Mouse (Mus musculus): ENCODE results near the gene Cpa1.

The Cpa1 gene

DNA sequence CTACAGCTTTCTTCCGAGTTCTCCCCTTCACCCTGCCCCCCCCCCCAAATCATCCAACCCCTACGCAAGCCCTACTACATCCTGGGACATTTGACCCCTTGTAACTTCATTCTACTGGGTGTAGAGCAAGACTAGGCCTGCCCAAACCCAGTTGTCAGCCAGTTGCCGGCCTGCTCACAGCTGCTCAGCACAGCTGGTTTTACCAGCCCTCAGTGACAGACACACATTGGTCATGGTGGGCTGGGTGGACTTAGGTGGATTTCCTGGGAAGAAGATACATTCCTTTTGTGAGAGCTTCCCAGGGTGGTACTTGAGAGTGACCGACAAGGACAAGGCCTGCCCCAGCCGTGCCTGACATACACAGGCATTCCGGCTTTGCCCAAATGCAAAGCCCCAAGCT is 18.0 kb upstream of the Cpa1 start:
- no peak for DNase-seq (ENCODE audit: low spot score in 2 of 2)

DNA sequence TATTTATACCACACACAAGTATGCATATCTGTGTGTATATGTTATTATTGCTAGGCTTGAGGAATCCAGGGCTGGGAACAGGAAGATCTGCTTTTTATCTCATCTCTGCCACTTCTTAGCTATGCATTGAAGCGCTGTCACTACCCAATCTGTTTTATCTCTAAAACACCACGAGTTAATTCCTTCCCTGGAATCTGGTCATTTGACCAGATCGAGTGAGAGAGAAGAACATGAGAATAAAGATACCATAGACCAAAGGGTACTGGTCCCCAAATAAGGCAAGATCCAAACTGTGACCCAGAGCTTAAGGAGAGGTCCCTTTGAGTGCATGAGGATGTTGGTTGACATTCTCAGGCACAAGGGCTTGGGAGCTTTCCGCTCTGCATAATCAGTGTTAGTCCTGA is 17.0 kb upstream of the Cpa1 start:
- no peak for DNase-seq (ENCODE audit: low spot score in 2 of 2)

DNA sequence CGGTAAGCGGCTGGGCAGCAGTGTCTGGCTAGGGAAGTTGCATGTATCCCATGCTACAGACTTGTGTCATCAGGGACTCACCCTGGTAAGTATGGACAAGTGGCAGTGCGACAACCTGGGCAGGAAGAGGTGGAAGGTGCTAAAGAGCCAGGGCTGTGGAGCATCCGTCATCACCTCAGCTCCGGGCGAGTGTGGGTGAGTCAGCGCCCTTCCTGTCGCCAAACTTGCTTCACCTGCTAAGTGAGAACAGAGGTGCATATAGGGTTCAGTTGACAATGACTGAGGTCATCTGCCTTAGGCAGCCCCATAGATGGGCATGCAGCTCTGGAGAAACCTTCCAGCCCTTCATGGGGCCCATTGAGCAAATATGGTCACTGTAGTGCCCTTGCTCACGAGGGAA is 14.3 kb upstream of the Cpa1 start:
- DNase-seq (ENCODE audit: low spot score in 2 of 2) = no peak

DNA sequence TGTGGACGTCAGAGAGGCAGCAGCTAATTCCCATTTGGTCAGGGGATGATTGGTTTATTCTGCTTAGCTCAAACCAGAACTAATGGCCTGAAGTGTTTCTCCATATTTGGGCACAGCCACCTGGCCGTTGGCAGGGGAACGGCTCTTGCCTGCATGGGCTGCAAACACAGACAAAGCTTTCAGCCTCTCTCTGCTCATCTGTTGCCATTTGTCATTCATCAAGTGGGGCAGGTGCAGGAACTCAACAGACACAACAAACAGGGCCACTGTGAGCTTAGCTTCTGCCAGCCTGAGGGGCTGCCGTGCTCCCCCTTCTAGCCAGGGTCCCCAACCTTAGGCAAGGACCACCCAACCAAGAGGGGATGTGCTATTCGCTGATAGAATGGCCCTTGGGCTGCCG is 10.9 kb upstream of the Cpa1 start:
- no peak for DNase-seq (ENCODE audit: low spot score in 2 of 2)

DNA sequence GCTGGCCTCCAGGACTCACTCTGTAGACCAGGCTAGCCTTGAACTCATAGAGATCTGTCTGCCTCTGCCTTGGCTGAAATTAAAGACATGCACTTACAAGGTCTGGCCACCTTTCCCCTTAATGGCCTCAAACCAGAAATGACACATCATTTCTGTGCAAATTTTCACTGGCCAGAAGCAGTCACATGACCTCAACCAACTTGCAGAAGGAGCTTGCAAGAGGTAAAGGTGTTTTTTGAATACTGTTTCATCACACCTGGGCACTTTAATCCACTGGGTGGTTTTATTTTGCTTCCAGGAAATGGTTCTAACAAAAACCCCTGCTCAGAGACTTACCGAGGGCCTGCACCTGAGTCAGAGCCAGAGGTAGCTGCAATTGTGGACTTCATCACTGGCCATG is 9.0 kb upstream of the Cpa1 start:
- DNase-seq (ENCODE audit: low spot score in 2 of 2) = no peak

DNA sequence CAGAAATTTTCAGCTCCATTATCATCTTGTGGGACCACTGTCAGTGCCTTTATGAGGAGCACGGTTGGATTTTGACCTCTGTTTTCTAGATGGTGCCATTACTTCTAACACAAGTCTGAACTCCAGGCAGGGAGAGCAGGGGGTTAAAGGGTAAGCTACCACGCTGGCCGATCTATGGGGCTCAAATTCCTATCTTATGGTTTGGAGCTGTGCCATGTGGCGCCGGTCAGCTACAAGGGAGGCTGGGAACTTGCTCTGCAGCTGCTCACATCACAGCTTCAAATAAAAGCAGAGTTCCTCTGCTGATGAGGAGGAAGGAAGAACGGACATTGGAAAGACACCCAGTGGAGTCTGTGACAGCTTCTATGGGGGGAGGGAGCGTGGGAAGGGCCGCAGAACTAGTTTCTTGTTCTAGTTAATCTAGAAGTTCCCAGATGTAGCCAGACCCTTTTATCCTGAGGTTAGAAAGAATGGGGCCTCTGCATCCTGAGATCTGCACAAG is 3.6 kb upstream of the Cpa1 start:
- DNase-seq (ENCODE audit: low spot score in 2 of 2) = no peak

DNA sequence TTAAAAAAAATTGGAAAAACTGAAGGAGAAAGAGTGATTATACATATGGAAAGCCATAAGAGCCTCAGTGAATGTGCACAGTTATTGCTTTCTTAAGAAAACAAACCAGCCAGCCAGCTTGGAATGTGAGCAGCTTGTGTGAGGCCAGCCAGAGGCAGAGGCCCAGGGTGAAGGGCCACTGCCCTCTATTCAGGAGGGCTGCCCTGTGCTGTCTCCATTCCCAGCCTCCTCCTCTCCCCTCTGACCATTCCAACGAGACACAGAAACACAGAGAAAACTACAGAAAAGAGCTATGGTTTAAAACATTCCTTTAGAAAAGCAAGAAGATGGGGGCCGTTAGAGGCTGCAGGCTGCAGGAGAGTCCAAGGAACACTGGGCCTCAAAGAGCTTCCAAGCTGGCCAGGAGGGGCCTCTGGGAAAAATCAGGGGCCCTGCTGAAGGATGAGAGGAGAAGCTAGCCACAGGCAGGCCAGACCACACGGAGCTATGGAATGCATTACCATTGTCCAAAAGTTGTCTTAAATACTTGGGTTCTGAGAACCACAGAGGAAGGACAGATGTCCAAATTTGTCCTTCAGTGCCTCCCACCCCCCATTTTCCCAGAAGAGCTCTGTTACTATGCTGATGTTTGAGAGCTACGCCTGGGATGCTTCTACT is 2.7 kb upstream of the Cpa1 start:
- no peak for DNase-seq (ENCODE audit: low spot score in 2 of 2)

DNA sequence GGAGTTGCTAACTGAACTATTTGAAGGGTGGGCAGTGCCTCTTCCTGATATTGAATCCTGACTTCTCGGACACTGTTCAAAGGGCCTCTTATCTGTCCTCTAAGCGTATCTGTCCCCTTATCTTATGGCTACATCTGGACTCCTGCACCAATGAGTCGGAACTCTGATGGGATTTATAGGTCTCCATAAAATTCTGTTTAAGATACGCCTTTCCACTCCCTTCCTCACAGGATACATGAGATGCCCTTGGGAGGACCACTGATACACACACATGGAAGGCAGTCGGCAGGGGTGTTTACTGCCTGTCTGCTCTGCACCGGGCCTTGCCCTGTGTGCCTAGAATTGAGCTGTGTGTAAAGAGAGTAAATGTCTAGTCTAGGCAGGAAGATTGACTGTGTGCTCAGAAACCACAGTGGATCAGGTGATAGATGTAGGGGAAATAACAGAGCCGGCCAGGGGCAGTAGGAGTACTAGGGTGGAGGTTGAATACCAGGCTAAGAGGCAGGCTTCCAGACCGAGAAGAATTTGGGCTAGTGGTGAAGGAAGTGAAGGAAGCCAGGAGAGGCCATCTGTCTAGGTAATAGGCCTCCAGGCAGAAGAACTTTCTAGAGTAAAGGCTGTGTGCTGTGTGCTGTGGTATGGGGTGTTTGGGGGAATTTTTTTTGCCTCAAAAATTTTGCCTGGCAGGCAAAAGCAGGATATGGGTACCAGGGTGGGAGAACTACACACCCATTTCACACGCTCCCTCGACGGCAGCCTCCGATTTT is 4.9 kb downstream of the Cpa1 start:
- no peak for DNase-seq (ENCODE audit: low spot score in 2 of 2)

DNA sequence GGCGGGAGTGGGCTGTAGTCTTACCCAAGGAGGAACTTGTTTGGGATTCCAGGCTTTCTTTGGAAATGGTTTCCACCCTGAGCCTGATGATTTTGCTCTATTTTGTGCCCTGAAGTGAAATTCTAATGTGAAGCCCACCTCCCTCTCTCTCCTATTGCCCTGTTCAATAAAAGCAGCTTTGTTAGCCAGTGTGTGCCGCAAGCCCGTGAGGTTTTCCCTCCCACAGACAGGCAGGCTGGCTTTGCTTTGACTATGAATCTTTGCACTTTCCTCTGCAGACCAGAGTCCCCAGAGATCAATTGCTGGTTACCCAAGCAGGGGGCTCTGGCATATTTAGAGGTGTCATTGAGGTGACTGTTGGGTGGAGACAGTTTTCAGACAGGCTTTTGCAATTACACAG is 5.4 kb downstream of the Cpa1 start:
- no peak for DNase-seq (ENCODE audit: low spot score in 2 of 2)

DNA sequence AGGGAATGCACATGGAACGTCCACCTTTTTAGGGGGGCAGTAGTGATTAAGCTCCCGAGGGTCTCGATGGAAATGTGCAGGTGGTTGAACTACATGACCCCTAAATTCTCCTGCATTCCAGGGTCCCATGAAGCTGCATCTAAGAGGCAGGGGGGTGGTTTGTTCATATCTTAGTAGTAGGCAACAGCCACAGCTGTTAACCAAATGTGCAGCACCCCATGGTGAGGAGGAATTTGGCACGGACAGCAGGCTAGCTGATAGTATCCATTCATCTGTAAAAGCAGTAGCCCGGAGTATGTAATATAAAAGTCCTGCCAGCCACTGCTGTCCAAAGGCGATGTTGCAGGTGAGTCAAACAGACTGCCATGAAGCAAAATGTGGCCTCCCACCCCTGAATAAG is 6.4 kb downstream of the Cpa1 start:
- DNase-seq (ENCODE audit: low spot score in 2 of 2) = no peak

DNA sequence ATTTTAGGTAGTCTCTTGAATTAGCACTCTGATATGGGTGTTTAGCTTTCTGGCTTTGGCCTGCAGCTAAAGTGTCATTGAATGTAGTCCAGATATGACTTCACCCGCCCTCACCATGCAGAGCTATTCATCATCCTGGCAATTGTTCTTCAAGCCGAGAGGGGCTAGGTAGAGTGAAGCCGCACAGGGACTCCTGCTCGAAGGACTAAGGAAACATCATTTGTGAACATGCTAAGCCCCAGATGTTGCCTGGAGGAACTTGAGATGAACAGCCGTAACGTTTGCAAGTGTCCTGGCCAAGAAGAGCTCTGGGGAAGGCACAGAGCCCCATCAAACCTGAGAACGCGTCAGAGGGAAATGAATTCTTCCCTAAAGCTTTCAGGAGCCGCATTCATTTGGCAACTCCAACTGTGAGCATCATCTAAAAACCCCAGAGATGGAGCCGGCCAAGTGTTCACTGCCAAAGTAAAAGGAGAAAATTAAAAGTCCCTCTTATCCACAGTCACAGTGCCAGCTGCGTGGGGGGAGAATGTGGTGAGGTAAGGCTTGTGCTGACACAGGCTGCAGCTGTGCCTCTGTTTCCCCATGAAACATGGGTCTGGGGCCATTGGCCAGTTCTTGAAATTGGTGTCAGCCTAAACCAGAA is 10.8 kb downstream of the Cpa1 start:
- DNase-seq (ENCODE audit: low spot score in 2 of 2) = no peak

DNA sequence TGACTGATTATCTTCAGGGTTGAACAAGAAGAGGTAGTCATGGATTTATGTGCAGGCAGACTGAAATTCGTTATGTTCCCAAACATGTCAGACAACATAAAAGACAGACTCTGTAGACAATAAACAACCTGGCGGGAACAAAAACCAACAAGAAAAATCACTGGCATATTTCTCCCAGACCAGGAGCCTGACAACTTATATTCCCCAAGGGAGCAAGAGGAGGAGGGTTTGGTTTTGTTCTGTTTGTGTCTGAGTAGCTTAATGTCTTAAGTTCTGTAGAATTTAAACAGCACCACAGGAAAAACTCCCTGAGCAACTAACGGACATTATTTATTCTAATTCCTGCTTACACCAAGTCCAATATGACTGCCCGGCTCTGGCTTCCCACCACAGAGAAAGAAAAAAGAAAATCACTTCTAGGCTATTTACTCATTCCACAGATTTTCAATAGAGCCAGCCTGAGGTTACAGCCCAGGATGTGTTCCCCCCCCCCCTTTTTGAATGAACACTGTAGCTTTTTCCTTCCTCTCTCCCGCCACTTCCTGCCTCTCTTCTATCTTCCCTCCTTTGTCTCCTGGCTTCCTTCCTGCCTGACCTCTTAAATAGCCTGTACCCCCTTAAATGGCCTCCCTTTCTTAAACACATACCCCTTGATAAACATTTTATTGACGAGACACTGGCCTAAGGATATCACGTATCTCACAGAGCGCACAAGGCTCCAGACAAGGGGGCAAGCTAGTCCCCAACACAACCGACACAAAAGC is 13.6 kb downstream of the Cpa1 start:
- DNase-seq (ENCODE audit: low spot score in 2 of 2) = no peak

DNA sequence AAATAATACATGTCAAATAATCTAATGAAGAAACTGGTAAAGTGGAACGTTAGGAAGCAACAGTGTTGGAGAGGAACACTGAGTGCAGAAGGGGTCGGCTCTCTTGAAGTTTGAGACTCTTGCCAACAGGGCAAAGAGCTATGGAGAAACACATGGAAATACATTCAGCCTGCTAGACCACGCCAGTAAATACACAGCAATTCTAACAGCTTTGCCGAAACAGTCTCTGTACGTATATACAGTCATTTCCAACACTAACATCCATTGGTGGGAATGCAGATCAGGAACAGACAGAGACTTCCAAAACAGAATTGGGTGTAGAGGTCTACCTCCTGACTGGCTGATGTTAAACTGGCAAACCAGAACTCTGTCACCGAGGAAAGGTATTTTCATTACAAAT is 14.5 kb downstream of the Cpa1 start:
- DNase-seq (ENCODE audit: low spot score in 2 of 2) = no peak

DNA sequence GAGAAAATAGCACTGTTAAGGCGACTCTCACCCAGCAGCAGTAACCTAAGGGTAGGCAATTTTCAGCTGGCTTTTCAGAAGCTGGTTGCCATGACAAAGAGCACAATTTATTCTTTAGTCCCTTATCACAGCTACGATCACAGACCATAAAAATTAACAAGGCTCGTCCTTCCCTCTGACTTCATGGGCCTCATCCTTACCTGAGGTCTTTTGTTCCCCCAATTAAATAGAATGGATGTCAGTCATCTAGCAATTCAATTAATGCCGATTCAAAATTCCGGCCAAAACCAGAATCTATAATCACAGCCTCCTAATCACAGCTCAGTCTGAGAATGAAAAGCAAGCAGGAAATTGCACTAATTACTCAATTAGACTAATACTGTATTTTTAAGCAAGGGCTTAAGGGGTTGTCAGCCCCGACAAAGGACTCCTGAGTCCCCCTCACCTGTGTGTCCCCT is 15.4 kb downstream of the Cpa1 start:
- DNase-seq (ENCODE audit: low spot score in 2 of 2) = no peak

DNA sequence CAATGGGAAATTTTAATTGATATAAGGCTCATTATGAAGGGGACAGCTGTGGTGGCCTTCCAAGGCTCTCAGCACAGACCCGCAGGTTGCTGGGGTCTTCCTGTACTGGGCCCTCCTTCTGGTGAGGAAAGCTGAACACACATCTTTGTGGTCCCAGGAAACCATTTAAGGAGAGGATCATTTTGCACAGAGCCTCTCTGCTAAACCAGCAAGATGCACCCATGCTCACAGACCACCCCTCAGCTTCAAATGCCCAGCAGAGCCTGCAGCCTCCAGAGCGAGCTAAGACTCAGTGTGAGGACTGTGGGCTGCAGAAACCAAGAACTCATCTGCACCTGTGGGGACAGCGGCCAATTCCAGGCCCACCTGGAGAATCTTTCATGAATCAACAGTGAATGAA is 15.9 kb downstream of the Cpa1 start:
- no peak for DNase-seq (ENCODE audit: low spot score in 2 of 2)

DNA sequence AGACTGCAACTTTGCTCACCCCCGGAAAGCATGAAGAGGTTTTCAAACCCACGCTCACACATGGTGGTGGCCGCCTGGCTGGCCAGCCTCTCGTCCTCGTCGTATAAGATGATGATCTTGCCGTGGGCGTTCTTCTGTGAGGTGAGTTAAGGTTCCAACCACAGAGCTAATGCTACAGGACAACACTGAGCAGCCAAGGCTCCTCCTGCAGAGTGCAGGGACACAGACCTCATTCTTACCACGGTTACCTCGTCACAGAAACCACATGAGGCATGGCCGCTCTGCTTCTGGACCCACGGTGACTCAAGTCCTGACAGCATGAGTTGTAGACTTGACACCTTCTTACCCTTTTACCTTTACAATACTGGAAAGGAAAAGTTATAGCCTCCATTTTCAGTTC is 18.3 kb downstream of the Cpa1 start:
- no peak for DNase-seq (ENCODE audit: low spot score in 2 of 2)

DNA sequence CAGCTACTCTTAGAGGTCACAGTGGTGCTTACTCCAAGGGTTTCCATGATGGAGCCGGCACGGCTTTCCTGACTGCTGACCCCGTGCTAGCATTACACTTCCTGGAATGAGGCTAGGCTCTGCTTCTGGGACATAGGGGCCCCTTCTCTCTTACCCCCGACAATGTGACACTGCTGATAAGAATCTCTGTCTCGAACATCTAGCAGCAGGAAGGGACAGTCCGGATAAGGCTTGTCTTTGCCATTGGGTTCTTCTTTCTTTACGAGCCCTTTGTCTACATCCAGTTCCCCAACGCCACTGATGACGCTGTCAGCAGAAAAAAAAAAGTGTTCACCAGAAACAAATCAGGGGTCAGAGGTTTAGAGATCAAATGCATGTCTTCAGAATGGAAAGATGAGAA is 19.6 kb downstream of the Cpa1 start:
- no peak for DNase-seq (ENCODE audit: low spot score in 2 of 2)

DNA sequence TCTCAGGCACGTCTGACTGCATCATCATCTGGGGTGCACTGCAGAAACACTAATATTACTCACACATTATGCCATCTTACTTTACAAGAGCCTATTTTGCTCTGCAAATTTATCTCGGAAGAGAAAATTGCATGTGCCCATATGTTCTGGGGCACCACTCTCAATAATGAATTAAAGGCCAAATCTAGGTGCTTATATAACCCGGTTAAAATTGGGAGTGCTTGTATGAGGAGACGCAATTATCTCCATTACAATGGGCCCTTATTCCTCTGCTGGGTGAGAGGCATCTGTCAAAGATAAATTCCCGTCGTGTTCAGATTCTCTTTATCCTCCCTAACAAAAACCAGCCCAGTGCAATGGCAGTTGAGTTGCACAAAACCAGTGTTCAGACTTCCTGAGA is 25.8 kb downstream of the Cpa1 start:
- DNase-seq (ENCODE audit: low spot score in 2 of 2) = no peak

DNA sequence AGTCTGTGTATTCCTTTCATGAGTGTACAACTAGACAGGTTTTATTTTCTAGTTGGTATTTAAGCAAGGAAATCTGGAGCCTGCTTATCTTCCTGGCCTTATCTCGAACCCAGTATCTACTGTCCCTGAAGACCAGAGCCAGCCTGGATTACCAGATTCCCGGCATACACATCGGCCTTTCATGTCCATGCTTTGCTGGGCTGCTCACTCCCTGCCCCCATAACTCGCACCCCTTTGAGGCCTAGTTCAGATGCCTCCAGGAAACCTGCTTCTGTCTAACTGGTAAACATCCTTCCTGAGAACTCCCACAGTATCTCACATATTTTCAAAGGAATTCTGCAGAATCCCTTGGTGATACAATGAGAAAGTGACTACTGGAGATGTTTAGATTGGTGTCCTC is 26.3 kb downstream of the Cpa1 start:
- no peak for DNase-seq (ENCODE audit: low spot score in 2 of 2)

DNA sequence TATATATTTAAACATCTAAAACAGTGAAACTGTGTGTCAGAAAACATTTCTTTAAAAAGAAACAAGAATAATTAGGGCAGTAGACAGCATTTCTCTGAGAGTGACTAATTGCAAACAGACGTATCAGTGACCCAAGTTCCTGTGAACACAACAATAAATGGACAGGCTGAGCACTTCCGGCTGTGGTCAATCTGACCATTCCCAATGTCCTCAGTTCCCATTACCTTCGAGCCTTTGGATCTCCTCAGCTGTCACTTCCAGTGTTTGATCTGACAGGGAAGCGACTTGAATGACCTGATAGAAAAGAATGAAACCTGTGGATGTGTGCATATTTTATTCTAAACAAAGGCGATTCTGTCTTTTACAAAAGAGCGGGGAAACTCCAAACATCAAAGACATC is 27.0 kb downstream of the Cpa1 start:
- DNase-seq (ENCODE audit: low spot score in 2 of 2) = no peak

DNA sequence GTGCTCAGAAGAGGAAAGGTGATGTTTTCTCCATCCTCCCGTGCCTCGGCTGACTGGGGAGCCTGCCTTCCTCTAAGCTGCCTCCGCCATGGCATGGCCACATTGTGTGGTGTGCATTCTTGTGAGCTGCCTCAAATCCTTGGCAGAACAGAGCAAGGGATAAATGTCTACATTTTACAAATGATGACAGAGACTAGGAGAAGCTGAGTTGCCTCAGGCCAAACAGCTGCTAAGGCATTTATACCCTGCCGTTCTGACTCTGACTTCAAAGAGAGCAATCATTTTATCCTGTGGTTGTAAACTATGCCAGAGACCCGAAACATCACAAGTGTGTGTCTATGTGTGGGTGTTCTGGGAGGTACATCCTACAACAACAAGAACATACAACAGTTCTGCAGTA is 28.6 kb downstream of the Cpa1 start:
- no peak for DNase-seq (ENCODE audit: low spot score in 2 of 2)

DNA sequence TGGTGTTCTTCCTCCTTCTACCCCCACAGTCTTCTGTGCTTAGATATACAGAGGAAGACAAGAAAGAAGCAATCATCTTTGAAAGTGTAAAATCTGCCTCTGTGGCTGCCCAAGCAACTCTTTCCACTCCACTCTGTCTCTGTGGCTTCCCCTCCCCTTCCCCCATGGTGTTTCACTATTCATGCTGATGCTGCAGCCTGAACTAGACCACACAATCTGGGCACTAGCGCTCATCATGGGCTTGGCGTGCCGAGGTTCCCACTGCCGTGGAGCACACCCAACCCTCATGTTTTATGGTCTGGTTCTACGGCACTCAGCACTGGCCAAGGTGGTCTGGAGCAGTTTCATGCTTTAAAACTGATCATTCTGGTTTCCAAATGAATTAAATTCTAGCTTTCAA is 32.7 kb downstream of the Cpa1 start:
- no peak for DNase-seq (ENCODE audit: low spot score in 2 of 2)

Data from frontal cortex, postnatal 10 days (tissue).